Mouse (Mus musculus) heart, embryonic 16.5 days (tissue): ENCODE results near the gene Smad3. TPM values are rescaled to one million over a fixed set of nuclear protein-coding genes. Genes with fewer than 3 reads are reported as not detected.

Experiments
- ATAC-seq: fragments of 200-750 bp; cut with Nextera tagmentation; replicated peaks from 2 replicates; pipeline ENCODE4 v1.8.0; 2017; ENCODE audit warnings: moderate number of reproducible peaks; ENCODE audit not compliant: insufficient read depth, low FRiP score; ENCODE audit errors: extremely low read depth
- H3K27ac ChIP-seq: fragments of 300-500 bp; sonication (generic); 2 replicates; pipeline ENCODE4 v1.5.1; 2014; ENCODE audit warnings: mild to moderate bottlenecking, low read length, control low read depth, moderate library complexity
- H3K27me3 ChIP-seq: fragments of 300-500 bp; sonication (generic); 2 replicates; pipeline ENCODE4 v1.6.1; 2014; ENCODE audit warnings: low read length, mixed read lengths; ENCODE audit not compliant: control insufficient read depth, insufficient read depth
- H3K36me3 ChIP-seq: fragments of 300-500 bp; sonication (generic); 2 replicates; pipeline ENCODE4 v1.6.1; 2014; ENCODE audit not compliant: control insufficient read depth, insufficient read depth
- H3K4me1 ChIP-seq: fragments of 300-500 bp; sonication (generic); 2 replicates; pipeline ENCODE4 v1.6.1; 2014; ENCODE audit warnings: low read length, mixed read lengths; ENCODE audit not compliant: control insufficient read depth, insufficient read depth
- H3K4me2 ChIP-seq: fragments of 300-500 bp; sonication (generic); 2 replicates; pipeline ENCODE4 v1.6.1; 2014; ENCODE audit warnings: low read depth, mild to moderate bottlenecking, control low read depth, low read length
- H3K4me3 ChIP-seq: fragments of 300-500 bp; sonication (generic); 2 replicates; pipeline ENCODE4 v1.5.1; 2014; ENCODE audit warnings: mild to moderate bottlenecking, control low read depth, low read length
- H3K9ac ChIP-seq: fragments of 300-500 bp; sonication (generic); 2 replicates; pipeline ENCODE4 v1.6.1; 2014; ENCODE audit warnings: low read length, control low read depth
- H3K9me3 ChIP-seq: fragments of 300-500 bp; sonication (generic); replicated peaks from 2 replicates; pipeline ENCODE4 v1.6.1; 2016; ENCODE audit warnings: low read length; ENCODE audit not compliant: control insufficient read depth
- WGBS: fragments of 180-500 bp; shearing (Covaris S2); extraction: QIAGEN DNeasy Blood & Tissue Kit; methylation state at CpG from one replicate; pipeline ENCODE4 v1.1.7; 2014; 5-methylcytosine and 5-hydroxymethylcytosine counted together
- polyA plus RNA-seq: library from polyadenylated mRNA; unstranded; fragments of >200 nt; fragmentation: Nextera tagmentation; extraction: Ambion mirVana; gene quantifications from 2 replicates; pipeline ENCODE4 v1.2.1, GENCODE M21; 2015

Smad3 gene
- polyA plus RNA-seq, 1 experiment from 2014 or later, result 12.5 TPM

GRCm38 (mm10) chr9:63641983-63642646 is 115.7 kb downstream of the Smad3 start:
- H3K4me3 ChIP-seq, result no peak overlapping the region
- H3K4me1 ChIP-seq, result peaks cover 5% of the 10 kb centered on the region
- H3K4me2 ChIP-seq, result no peak overlapping the region
- H3K27me3 ChIP-seq, result no peaks in the 10 kb centered on the region
- H3K36me3 ChIP-seq, result peaks cover 13% of the 10 kb centered on the region; the same call in 1 of the 2 replicates
- no peak for ATAC-seq
- H3K9me3 ChIP-seq, result no peaks in the 10 kb centered on the region
- no peak overlapping the region for H3K27ac ChIP-seq
- 91% methylated on average over 4 of the region's 4 CpGs for WGBS
- H3K9ac ChIP-seq, result no peak overlapping the region

- ATAC-seq, result no peak
- Histone ChIP-seq H3K4me2 (no peak overlapping the region), H3K36me3 (peaks cover 23% of the 10 kb centered on the region), H3K9me3 (no peaks in the 10 kb centered on the region), H3K27ac (no peak overlapping the region), H3K4me1 (no peaks in the 10 kb centered on the region), H3K4me3 (no peak overlapping the region), H3K9ac (no peak overlapping the region), H3K27me3 (no peaks in the 10 kb centered on the region)
- 74% methylated on average over 7 of the region's 7 CpGs for WGBS
These were observed 121.7 kb downstream of the Smad3 start for GRCm38 (mm10) chr9:63636113-63636512.

GRCm38 (mm10) chr9:63633334-63633733 is 124.5 kb downstream of the Smad3 start:
- Histone ChIP-seq H3K4me2 (no peak overlapping the region), H3K36me3 (peaks cover 29% of the 10 kb centered on the region)

GRCm38 (mm10) chr9:63632924-63633323 is 124.9 kb downstream of the Smad3 start:
- Histone ChIP-seq H3K4me1 (no peaks in the 10 kb centered on the region), H3K27ac (no peak overlapping the region), H3K36me3 (peaks cover 29% of the 10 kb centered on the region), H3K4me3 (no peak overlapping the region), H3K27me3 (no peaks in the 10 kb centered on the region), H3K9me3 (no peaks in the 10 kb centered on the region), H3K4me2 (no peak overlapping the region), H3K9ac (no peak overlapping the region)
- no peak for ATAC-seq
- WGBS, result 87% methylated on average over 11 of the region's 11 CpGs

More at GRCm38 (mm10) chr9:63633334-63633733, 124.5 kb downstream of the Smad3 start:
- Histone ChIP-seq H3K4me3 (no peak overlapping the region), H3K27ac (no peak overlapping the region), H3K27me3 (no peaks in the 10 kb centered on the region), H3K4me1 (no peaks in the 10 kb centered on the region), H3K9ac (no peak overlapping the region), H3K9me3 (no peaks in the 10 kb centered on the region)
- 77% methylated on average over 7 of the region's 7 CpGs for whole genome bisulfite sequencing
- no peak for ATAC-seq

GRCm38 (mm10) chr9:63632045-63632444 is 125.7 kb downstream of the Smad3 start:
- H3K4me1 ChIP-seq, result no peaks in the 10 kb centered on the region
- H3K27me3 ChIP-seq, result no peaks in the 10 kb centered on the region
- no peak overlapping the region for H3K9ac ChIP-seq
- 88% methylated on average over 4 of the region's 4 CpGs for WGBS
- no peak for ATAC-seq
- no peak overlapping the region for H3K4me2 ChIP-seq
- H3K4me3 ChIP-seq, result no peak overlapping the region
- peaks cover 26% of the 10 kb centered on the region for H3K36me3 ChIP-seq
- H3K27ac ChIP-seq, result no peak overlapping the region
- no peaks in the 10 kb centered on the region for H3K9me3 ChIP-seq

GRCm38 (mm10) chr9:63625090-63625756 is 132.6 kb downstream of the Smad3 start:
- Histone ChIP-seq H3K27ac (no peak overlapping the region), H3K4me1 (no peaks in the 10 kb centered on the region), H3K36me3 (peaks cover 18% of the 10 kb centered on the region), H3K4me2 (no peak overlapping the region), H3K9ac (no peak overlapping the region), H3K27me3 (no peaks in the 10 kb centered on the region), H3K4me3 (no peak overlapping the region), H3K9me3 (no peaks in the 10 kb centered on the region)
- 91% methylated on average over 9 of the region's 9 CpGs for WGBS
- no peak for ATAC-seq

GRCm38 (mm10) chr9:63623895-63624569 is 133.8 kb downstream of the Smad3 start:
- Histone ChIP-seq H3K9me3 (no peaks in the 10 kb centered on the region), H3K4me1 (no peaks in the 10 kb centered on the region), H3K27ac (no peak overlapping the region), H3K27me3 (no peaks in the 10 kb centered on the region), H3K36me3 (peaks cover 15% of the 10 kb centered on the region), H3K9ac (no peak overlapping the region), H3K4me3 (no peak overlapping the region), H3K4me2 (no peak overlapping the region)
- ATAC-seq, result no peak
- WGBS, result 87% methylated on average over 15 of the region's 15 CpGs

GRCm38 (mm10) chr9:63617967-63618366 is 139.8 kb downstream of the Smad3 start:
- peaks cover 6% of the 10 kb centered on the region for H3K4me1 ChIP-seq
- H3K36me3 ChIP-seq, result peaks cover 27% of the 10 kb centered on the region
- 0 out of 2 replicates have a peak, but pooled peaks cover 3% of the 10 kb centered on the region for H3K9me3 ChIP-seq
- H3K27ac ChIP-seq, result no peak overlapping the region
- 72% methylated on average over 2 of the region's 2 CpGs for WGBS
- no peak overlapping the region for H3K4me2 ChIP-seq
- no peak overlapping the region for H3K9ac ChIP-seq
- H3K27me3 ChIP-seq, result no peaks in the 10 kb centered on the region
- no peak for ATAC-seq
- H3K4me3 ChIP-seq, result no peak overlapping the region
